Mouse (Mus musculus) megakaryocyte, adult 5-6 weeks (primary cell): ENCODE data around the gene Pik3c2a. TPM values are rescaled to one million over a fixed set of nuclear protein-coding genes. Genes with fewer than 3 reads are reported as not detected.
A peak's percentile ranks its signal among the peaks of the same experiment; 100 is the strongest.

Experiments used
- ATAC-seq: 2 replicates; pipeline ENCODE4 v1.8.0; 2016; ENCODE audit warnings: mild to moderate bottlenecking, inconsistent platforms; ENCODE audit not compliant: poor library complexity, severe bottlenecking
- total RNA-seq, 2 experiments: library from RNA; stranded (forward) in 1 of 2; stranded (reverse) in 1 of 2; fragments of 153-499, 151-499 nt in 1 of 2; fragments of 221-1000, 200-1000 nt in 1 of 2; gene quantifications; 2 replicates each; pipeline versions ENCODE4 v1.2.3 to v1.2.4; 2015 to 2017

Gene Pik3c2a
- total RNA-seq (2015) = 48.0 and 63.8 TPM in 2 replicates
- 37.7 and 39.9 TPM in 2 replicates for total RNA-seq (2017)

GRCm38 (mm10) chr7:116443004-116443696 is at the start of gene Pik3c2a:
Gene Pik3c2a, minus strand, starts transcription at chr7:116443449.
- peak; percentile 87 for ATAC-seq

GRCm38 (mm10) chr7:116491113-116491512 is 47.9 kb upstream of the Pik3c2a start:
- peak; percentile 64 for ATAC-seq

DNA sequence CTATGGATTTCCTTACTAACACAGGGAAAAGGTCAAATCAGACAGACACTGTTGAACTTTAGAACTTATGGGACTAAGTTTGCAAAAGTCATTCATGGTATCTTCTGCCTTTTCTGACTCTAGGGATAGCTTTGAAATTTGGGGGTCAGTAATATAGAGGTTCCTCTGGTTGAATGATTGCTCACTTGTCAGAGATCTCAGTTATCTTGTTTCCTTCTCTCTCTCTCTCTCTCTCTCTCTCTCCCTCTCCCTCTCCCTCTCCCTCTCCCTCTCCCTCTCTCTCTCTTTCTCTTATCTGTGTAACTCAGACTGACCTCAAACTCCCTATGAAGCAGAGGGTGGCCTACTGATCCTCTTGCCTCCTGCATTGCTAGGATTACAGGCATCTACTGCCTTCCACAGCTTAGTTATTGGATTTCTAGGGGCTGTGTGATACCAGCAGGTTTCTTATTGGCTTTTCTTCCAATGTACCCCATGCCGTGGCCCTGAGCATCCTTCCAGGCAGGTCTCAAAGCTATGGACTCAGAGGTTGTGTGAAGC is 41.9 kb upstream of the Pik3c2a start:
- ATAC-seq = no peak

DNA sequence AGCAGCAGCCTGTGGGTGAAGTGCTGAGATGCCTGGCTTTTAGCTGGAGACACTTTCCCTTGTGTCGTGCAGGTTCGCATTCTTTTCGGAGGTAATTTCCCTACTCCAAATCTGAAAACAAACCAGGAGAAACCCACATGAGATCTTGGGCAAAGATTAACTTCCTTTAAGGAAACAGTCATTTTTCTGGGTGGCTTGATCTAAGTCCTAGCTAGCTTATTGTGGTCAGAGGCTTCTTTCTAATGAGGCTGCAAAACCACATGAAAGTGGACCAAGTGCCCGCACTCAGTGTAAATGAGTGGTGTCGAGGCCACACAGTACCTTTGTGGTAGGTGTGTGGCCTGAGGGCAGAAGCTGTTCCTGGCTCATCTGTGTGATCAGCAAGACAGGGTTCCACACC is 41.0 kb upstream of the Pik3c2a start:
- peak; percentile 55 for ATAC-seq

DNA sequence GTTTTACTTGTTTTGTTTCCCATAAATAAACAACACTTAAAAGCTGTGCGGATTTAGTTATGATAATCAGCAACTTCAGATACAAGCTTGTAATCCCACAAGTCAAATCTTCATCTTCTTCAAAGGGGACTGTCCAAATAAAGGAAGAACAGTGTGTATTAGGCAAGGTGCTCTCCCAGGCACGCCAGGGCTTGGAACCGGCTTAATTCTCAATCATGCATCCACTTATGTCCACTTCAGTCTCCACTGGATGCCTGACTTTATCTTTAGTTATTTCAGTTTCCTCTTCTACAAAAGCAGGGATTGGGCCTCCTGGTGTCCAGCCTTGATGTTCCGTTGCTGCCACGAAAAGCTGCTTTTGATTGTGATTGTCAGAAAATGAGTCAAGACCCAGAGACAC is 40.5 kb upstream of the Pik3c2a start:
- peak; percentile 23; the same call in 1 of the 2 replicates for ATAC-seq

- ATAC-seq = no peak
Measured at GRCm38 (mm10) chr7:116483106-116483505, 39.9 kb upstream of the Pik3c2a start.

DNA sequence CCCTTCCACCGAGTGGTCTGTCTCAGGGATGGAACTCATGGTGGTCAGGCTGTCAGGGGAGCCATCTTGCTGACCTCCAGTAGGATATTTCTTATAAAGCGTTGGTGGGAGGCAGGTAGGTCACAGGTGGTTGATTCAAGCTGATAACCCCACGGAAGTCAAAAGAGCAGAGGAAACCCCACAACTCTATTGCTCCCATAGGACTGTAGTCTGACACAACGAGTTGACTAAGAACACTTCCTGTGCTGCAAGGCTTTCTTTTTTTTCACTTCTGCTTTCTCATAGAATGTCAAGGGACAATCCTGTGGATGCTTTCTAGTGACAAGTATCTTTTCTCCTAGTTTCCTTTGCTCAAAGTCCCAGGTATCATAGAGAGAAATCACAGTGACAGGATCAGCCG is 33.0 kb upstream of the Pik3c2a start:
- ATAC-seq = peak; percentile 93

- peak; percentile 58 for ATAC-seq
Measured at GRCm38 (mm10) chr7:116475836-116476235, 32.6 kb upstream of the Pik3c2a start.

GRCm38 (mm10) chr7:116462114-116462513 is 18.9 kb upstream of the Pik3c2a start:
- ATAC-seq = peak; percentile 53

GRCm38 (mm10) chr7:116458985-116459441 is 15.8 kb upstream of the Pik3c2a start:
- ATAC-seq = peak; percentile 88

- no peak for ATAC-seq
Measured at GRCm38 (mm10) chr7:116457391-116457790, 14.1 kb upstream of the Pik3c2a start.

DNA sequence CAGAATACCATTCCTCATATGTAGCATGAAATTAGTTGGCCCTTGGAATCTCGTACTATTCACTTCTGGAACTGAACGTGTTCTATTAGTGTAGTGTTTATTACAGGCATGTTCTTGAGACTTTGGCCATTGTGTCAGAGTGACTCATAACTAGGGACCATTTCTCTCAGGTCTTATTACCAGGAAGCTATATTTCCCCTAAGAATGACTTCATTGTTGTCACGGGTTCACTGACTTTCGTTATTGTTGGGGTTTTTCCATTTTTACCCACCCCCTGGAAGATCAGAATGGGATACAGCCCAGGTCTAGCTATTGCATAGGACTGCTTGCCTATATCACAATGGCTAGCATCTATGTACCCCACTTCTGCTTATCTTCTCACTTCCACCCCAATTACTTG is 13.7 kb upstream of the Pik3c2a start:
- no peak for ATAC-seq

DNA sequence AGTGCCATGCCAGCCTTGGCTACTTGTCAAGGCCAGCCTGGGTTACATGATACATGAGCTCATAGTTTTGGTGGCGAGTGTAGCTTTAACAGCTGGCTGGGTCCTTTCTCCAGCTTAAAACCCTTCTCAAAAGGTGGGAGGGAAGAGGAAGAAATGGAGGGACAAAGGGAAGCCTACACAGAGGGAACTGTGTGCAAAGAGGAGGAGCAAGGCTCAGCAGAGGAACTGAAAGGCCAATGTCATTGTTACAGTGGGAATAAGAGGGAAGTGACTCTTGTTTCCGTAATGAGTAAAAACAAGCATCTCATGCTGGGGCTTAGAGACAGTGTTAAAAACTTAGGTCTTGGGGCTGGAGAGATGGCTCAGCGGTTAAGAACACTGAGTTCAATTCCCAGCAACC is 3.4 kb upstream of the Pik3c2a start:
- peak; percentile 73 for ATAC-seq

GRCm38 (mm10) chr7:116444326-116444809 is 1.1 kb upstream of the Pik3c2a start:
- no peak for ATAC-seq

GRCm38 (mm10) chr7:116443697-116444325 is 562 bp upstream of the Pik3c2a start:
- ATAC-seq = peak; percentile 8

DNA sequence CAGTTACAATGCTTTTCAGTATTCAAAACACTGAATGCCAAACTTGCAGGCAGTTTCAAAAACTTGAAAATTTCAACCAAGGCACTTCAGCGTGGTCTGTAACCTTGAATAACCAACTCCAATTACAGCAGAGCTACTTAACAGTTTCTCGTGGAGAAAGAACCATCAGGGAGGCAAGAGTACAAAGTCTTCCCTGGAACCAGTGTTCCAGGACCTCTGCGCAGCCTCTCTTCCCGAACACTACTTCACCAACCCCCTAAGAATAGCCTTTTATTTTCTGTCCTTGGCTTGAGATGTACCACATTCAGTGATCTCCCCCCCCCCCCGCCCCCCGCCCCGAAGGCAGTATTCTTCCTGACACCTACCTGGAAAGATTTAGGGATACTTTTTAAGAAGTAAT is 1.0 kb downstream of the Pik3c2a start:
- no peak for ATAC-seq

- ATAC-seq = no peak
Measured at GRCm38 (mm10) chr7:116441346-116441745, 1.9 kb downstream of the Pik3c2a start.

DNA sequence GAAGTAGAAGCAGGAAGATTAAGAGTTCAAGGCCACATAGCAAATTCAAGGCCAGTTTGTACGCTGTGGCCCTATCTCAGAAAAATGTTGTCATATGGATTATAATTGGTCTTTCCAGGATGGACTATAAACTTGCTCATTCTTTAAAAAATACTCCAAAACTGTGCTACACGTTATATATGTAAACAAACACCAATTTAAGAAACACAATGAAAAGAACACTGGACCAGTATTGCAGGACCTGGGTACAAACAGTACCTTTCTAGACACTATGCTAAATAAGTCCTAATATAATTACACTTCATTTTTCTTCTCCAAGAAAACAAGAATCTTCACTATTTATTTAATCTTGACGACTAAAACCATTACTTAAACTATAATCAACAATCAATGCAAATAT is 11.6 kb downstream of the Pik3c2a start:
- ATAC-seq = no peak

GRCm38 (mm10) chr7:116430926-116431325 is 12.3 kb downstream of the Pik3c2a start:
- no peak for ATAC-seq

DNA sequence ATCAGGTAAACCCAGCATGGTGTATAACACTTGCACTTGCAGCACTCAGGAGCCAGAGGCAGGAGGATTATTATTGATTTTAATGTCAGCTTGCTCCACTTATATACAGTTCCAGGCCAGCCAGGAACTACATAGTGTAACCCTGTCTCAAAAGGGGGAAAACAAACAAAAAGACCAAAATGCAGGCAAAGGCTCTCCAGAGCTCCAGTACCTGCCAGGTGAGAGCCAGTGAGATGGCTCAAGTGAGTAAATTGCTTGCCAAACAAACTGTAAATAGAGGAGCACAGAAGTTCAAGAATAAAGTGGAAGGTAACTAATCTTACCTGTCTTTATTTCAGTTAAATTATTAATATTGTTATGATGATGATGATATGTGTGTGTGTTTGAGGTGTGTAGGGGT is 16.0 kb downstream of the Pik3c2a start:
- no peak for ATAC-seq

GRCm38 (mm10) chr7:116425771-116426170 is 17.5 kb downstream of the Pik3c2a start:
- no peak for ATAC-seq

DNA sequence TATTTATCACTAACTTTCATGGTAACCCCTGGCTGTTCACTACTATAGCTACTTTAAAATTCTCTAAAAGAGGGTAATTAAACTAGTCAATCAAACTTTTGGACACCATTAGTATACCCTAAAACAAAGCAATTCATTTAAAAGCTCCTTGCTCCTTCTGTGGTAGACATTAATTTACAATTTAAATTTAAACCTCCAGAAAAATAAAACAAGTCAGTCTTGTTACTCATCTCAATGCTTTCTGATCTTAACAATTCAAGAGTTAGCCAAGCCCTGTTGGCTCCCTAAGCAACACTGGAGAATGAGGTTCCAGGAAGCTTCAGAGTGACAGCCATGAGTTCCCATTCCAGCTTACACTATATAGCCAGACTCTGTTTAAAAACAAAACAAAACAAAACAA is 22.2 kb downstream of the Pik3c2a start:
- ATAC-seq = no peak
